Mouse (Mus musculus) limb, embryonic 10.5 days (tissue): ENCODE results near the gene Tuba1c. TPM values are rescaled to one million over a fixed set of nuclear protein-coding genes. Genes with fewer than 3 reads are reported as not detected.
"Not testable (repeated sequence)": the region's sequence is repeated elsewhere in the genome, so short reads cannot be mapped to it uniquely, and the experiment has no call there.

Experiments
- DNase-seq: peaks from one replicate; pipeline ENCODE4 v3.0.0-alpha.2; 2017; ENCODE audit warnings: low spot score
- H3K27ac ChIP-seq: fragments of 300-500 bp; sonication (generic); 2 replicates; pipeline ENCODE4 v1.5.1; 2016; ENCODE audit warnings: mild to moderate bottlenecking
- H3K27me3 ChIP-seq: fragments of 300-500 bp; sonication (generic); 2 replicates; pipeline ENCODE4 v1.6.1; 2016; ENCODE audit warnings: low read depth, mild to moderate bottlenecking; ENCODE audit not compliant: poor library complexity, severe bottlenecking
- H3K36me3 ChIP-seq: fragments of 300-500 bp; sonication (generic); 2 replicates; pipeline ENCODE4 v1.6.1; 2016; ENCODE audit warnings: mild to moderate bottlenecking, moderate library complexity
- H3K4me1 ChIP-seq: fragments of 300-500 bp; sonication (generic); 2 replicates; pipeline ENCODE4 v1.6.1; 2016
- H3K4me3 ChIP-seq: fragments of 300-500 bp; sonication (generic); 2 replicates; pipeline ENCODE4 v1.5.1; 2016; ENCODE audit warnings: mild to moderate bottlenecking, moderate library complexity
- H3K9me3 ChIP-seq: fragments of 300-500 bp; sonication (generic); replicated peaks from 2 replicates; pipeline ENCODE4 v1.6.1; 2016; ENCODE audit warnings: mild to moderate bottlenecking
- WGBS: fragments of 180-500 bp; shearing (Covaris S2); methylation state at CpG from one replicate; pipeline ENCODE4 v1.1.7; 2016; 5-methylcytosine and 5-hydroxymethylcytosine counted together
- polyA plus RNA-seq: library from polyadenylated mRNA; unstranded; fragments of >200 nt; fragmentation: Nextera tagmentation; extraction: Ambion mirVana; gene quantifications from 2 replicates; pipeline ENCODE4 v1.2.1, GENCODE M21; 2016

The Tuba1c gene
- polyA plus RNA-seq, 1 experiment from 2014 or later = 138 TPM

GRCm38 (mm10) chr15:99039306-99039705 is 9.6 kb downstream of the Tuba1c start:
- Histone ChIP-seq H3K36me3 (peaks cover 38% of the 10 kb centered on the region), H3K4me1 (0 out of 2 replicates have a peak, but pooled peaks cover 2% of the 10 kb centered on the region), H3K9me3 (no peaks in the 10 kb centered on the region), H3K27ac (no peak overlapping the region), H3K4me3 (no peak overlapping the region), H3K27me3 (peaks cover 11% of the 10 kb centered on the region; the same call in 1 of the 2 replicates)
- DNase-seq = no peak
- WGBS = 90% methylated on average over 4 of the region's 4 CpGs

DNA sequence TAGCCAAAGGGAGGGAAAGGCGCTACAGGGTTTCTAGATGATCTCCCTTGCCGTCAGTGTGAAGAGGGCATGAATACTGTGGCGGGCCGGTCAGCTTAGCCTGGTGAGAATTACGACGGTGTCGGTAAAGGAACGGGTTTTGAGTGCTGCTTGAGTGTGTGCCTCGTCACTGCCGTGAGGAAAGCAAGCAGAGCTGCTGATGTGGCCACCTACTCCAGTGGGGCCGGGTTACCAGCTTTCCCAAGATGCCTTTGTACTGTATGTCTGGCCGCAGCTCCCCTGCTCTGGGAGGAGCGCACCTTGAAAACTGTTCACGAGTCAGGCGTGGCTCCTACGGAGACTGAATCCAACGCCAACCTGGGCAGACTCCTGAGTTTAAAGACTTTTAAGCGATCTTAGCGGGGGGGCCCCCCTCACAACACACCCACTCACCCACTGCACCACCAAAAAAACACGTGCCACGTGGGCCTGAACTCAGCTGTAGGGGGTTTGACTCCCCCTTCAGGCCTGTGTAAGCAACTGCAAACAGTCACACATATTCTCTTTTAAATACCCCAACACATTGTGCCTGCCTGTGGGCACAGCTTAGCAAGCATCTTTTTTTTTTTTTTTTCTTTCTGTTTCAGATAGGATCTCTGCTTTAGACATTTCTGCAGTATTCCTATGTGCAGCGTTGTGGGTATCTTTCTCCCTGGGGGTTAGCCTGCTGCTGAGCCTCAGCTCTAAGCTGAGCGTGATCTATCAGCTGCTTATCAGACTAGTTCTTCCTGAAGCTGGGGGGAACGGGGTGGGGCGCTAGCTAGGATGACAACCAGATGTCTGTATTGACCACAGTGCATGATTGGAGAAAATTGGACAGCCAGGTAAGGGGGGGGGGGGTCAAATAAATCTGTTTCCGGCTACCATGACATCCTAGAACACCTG is 10.6 kb downstream of the Tuba1c start:
- peaks cover 8% of the 10 kb centered on the region; the same call in 1 of the 2 replicates for H3K4me1 ChIP-seq
- H3K27ac ChIP-seq = no peak overlapping the region
- no peak for DNase-seq
- peaks cover 11% of the 10 kb centered on the region; the same call in 1 of the 2 replicates for H3K27me3 ChIP-seq
- peaks cover 29% of the 10 kb centered on the region for H3K36me3 ChIP-seq
- H3K4me3 ChIP-seq = no peak overlapping the region
- WGBS = 70% methylated on average over 26 of the region's 26 CpGs
- H3K9me3 ChIP-seq = no peaks in the 10 kb centered on the region

DNA sequence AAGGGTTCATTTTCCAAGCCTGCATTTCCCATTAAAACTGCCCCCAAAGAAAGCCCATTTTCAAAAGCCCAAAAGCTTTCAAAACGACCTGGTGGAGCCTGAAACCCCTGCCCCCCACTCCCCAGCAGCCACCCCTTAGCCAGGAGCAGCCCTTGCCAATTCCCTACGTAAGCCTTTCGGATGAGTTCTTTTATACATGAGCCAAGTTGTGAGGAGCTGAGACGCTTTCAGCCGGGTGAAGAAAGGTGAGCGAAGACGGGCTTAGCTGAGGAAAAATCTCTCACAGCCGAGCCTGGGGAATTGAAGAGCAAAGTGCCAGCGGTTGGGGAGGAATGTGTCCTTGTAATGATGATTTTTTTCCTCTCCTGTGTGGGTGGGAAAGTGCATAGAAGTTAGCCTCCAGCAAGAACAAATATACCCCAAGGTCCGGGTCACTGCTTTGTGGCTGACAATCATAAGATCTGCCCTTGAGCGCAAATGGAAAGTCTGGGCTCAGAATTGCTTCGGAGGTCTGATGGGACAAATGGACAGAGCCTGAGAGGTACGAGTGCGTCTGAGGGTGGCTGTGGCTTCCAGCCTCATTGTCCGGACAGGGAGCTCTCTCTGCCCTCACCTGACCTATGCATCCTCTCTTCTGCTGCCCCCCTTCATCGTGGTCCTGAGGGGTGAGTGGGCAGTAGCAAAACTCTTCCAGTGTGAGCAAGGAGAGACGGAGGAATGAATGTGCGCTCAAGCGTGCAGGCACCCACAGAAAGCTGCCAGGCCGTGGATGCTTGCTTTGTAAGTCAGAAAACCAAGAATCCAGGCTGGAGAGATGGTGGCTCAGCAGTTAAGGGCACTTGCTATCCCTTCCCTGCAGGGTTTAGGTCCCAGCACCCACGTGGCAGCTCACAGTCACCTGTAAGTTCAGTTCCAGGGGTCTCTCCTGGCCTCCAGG is 11.5 kb downstream of the Tuba1c start:
- DNase-seq = no peak
- peaks cover 11% of the 10 kb centered on the region; the same call in 1 of the 2 replicates for H3K27me3 ChIP-seq
- WGBS = 72% methylated on average over 21 of the region's 21 CpGs
- H3K4me1 ChIP-seq = peaks cover 8% of the 10 kb centered on the region; the same call in 1 of the 2 replicates
- peaks cover 20% of the 10 kb centered on the region for H3K36me3 ChIP-seq
- H3K4me3 ChIP-seq = no peak overlapping the region
- no peak overlapping the region for H3K27ac ChIP-seq
- H3K9me3 ChIP-seq = no peaks in the 10 kb centered on the region

GRCm38 (mm10) chr15:99042334-99042733 is 12.6 kb downstream of the Tuba1c start:
- Histone ChIP-seq H3K27me3 (peaks cover 16% of the 10 kb centered on the region; the same call in 1 of the 2 replicates), H3K4me1 (peaks cover 8% of the 10 kb centered on the region; the same call in 1 of the 2 replicates), H3K9me3 (no peaks in the 10 kb centered on the region), H3K27ac (no peak overlapping the region), H3K36me3 (peaks cover 12% of the 10 kb centered on the region), H3K4me3 (no peak overlapping the region)
- DNase-seq = no peak
- 85% methylated on average over 5 of the region's 5 CpGs for WGBS

DNA sequence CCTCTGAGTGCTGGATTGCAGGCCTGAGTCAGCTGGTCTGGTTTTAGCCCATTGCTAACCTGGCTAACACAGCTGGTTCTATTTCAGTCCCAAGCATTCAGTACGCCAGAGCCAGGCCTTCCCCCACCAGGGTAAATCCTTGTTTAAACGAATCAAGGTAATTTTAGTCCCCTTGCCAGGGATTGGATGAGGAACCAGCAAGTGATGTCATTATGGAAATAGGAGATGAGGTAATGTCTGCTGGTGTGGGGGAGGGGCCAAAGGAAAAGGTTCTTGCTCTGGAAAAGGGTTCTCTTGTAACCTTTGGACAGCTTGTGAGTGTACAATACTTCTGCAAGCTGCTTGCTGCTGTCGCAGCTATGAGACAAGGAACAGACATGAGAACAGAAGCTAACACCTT is 15.2 kb downstream of the Tuba1c start:
- H3K36me3 ChIP-seq = no peaks in the 10 kb centered on the region
- DNase-seq = no peak
- H3K4me3 ChIP-seq = no peak overlapping the region
- 62% methylated on average over 3 of the region's 3 CpGs for WGBS
- H3K9me3 ChIP-seq = no peaks in the 10 kb centered on the region
- peaks cover 8% of the 10 kb centered on the region; the same call in 1 of the 2 replicates for H3K4me1 ChIP-seq
- H3K27me3 ChIP-seq = peaks cover 28% of the 10 kb centered on the region
- no peak overlapping the region for H3K27ac ChIP-seq

- not testable (repeated sequence) for H3K36me3 ChIP-seq, H3K27ac ChIP-seq, H3K4me1 ChIP-seq, H3K4me3 ChIP-seq, DNase-seq, H3K9me3 ChIP-seq
- H3K27me3 ChIP-seq = peaks cover 37% of the 10 kb centered on the region
- WGBS = 91% methylated on average over 6 of the region's 6 CpGs
These were observed 16.0 kb downstream of the Tuba1c start for GRCm38 (mm10) chr15:99045734-99046133.

GRCm38 (mm10) chr15:99049473-99050253 is 20.0 kb downstream of the Tuba1c start:
- DNase-seq = peak; percentile 65

DNA sequence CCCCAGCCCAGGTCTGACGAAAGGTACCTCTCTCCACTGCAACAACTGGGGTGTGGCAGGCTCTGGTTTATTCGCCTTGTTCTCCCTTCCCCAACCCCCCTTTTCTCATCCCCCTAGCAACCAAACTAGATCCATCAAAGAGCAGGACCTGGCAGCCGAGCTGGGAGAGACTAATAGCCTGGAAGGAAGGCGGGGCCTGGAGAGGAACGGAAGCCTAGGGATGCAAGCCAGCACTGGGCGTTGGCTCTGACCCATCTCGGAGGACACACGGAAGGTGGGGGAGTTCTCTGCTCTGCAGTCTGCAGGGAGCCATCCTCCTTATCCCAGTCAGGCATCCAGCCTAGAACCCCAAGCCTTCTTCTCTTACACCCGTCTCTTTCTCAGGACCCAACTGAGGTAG is 23.7 kb downstream of the Tuba1c start:
- H3K27me3 ChIP-seq = peaks cover 86% of the 10 kb centered on the region
- WGBS = 3% methylated on average over 9 of the region's 9 CpGs
- peak overlapping the region; percentile 14; the same call in 1 of the 2 replicates for H3K4me3 ChIP-seq
- no peaks in the 10 kb centered on the region for H3K9me3 ChIP-seq
- peaks cover 37% of the 10 kb centered on the region for H3K4me1 ChIP-seq
- H3K27ac ChIP-seq = no peak overlapping the region
- no peak for DNase-seq
- no peaks in the 10 kb centered on the region for H3K36me3 ChIP-seq

More at GRCm38 (mm10) chr15:99049473-99050253, 20.0 kb downstream of the Tuba1c start:
- H3K36me3 ChIP-seq = no peaks in the 10 kb centered on the region
- H3K27me3 ChIP-seq = peaks cover 64% of the 10 kb centered on the region
- no peak overlapping the region for H3K27ac ChIP-seq
- no peaks in the 10 kb centered on the region for H3K9me3 ChIP-seq
- no peak overlapping the region for H3K4me3 ChIP-seq
- H3K4me1 ChIP-seq = peaks cover 23% of the 10 kb centered on the region
- WGBS = 34% methylated on average over 13 of the region's 13 CpGs

DNA sequence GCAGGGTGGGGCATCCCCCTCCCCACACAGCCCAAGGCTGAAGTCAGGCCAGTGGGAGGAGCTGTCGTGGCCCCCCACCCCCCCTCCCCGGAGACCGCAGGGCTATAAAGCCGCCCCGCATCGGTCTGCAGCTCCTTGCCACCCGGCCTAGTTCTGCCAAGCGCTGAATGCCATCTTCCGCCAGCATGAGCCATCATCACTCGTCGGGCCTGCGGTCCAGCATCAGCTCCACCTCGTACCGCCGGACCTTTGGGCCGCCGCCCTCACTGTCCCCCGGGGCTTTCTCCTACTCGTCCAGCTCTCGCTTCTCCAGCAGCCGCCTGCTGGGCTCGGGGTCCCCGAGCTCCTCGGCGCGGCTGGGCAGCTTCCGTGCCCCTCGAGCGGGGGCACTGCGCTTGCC is 25.3 kb downstream of the Tuba1c start, which contains the start of gene Prph:
Prph (plus strand) TSS at position 135 of the 400 bp plus-strand sequence.
- peaks cover 37% of the 10 kb centered on the region for H3K4me1 ChIP-seq
- peak within 1 kb of the TSS; percentile 49 for H3K4me3 ChIP-seq
- H3K36me3 ChIP-seq = no peaks in the 10 kb centered on the region
- DNase-seq = no peak
- H3K9me3 ChIP-seq = no peaks in the 10 kb centered on the region
- 3% methylated on average over 30 of the region's 30 CpGs for WGBS
- peaks cover 99% of the 10 kb centered on the region for H3K27me3 ChIP-seq
- 0 out of 2 replicates have a peak within 1 kb of the TSS, but pooled peaks have one; percentile 30 for H3K27ac ChIP-seq

DNA sequence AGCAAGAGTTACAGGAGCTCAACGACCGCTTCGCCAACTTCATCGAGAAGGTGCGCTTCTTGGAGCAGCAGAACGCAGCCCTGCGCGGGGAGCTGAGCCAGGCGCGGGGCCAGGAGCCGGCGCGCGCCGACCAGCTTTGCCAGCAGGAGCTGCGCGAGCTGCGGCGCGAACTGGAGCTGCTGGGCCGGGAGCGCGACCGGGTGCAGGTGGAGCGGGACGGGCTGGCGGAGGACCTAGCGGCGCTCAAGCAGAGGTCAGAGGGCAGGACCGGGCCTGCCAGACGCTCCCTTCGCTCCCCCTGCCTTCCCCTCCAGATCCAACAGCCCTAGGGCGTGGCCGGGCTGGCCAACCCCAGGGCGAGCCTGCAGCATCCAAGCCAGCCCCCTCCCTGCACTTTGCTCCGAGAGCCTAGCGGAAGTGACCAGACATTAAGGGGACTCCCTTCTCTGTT is 25.8 kb downstream of the Tuba1c start:
- peaks cover 99% of the 10 kb centered on the region for H3K27me3 ChIP-seq
- WGBS = under 1% methylated on average over 37 of the region's 37 CpGs
- H3K27ac ChIP-seq = 0 out of 2 replicates have a peak overlapping the region, but pooled peaks have one; percentile 30
- peak overlapping the region; percentile 49 for H3K4me3 ChIP-seq
- H3K4me1 ChIP-seq = peaks cover 37% of the 10 kb centered on the region
- DNase-seq = peak; percentile 65
- no peaks in the 10 kb centered on the region for H3K36me3 ChIP-seq
- no peaks in the 10 kb centered on the region for H3K9me3 ChIP-seq

- Histone ChIP-seq H3K4me3 (peak overlapping the region; percentile 49; the same call in 1 of the 2 replicates), H3K36me3 (no peaks in the 10 kb centered on the region), H3K27me3 (peaks cover 96% of the 10 kb centered on the region), H3K9me3 (no peaks in the 10 kb centered on the region), H3K27ac (no peak overlapping the region), H3K4me1 (peaks cover 37% of the 10 kb centered on the region)
- 8% methylated on average over 14 of the region's 14 CpGs for WGBS
- peak; percentile 66 for DNase-seq
These were observed 26.6 kb downstream of the Tuba1c start for GRCm38 (mm10) chr15:99056332-99056731.
